Mouse (Mus musculus): Measurements from ENCODE around the gene Nudt8. TPM values are rescaled to one million over a fixed set of nuclear protein-coding genes. Genes with fewer than 3 reads are reported as not detected.
"Not testable (repeated sequence)": the region's sequence is repeated elsewhere in the genome, so short reads cannot be mapped to it uniquely, and the experiment has no call there.

Nudt8 gene
- polyA plus RNA-seq (2012; rRNA removed): 7.1 and 8.4 TPM in 2 replicates

- DNase-seq (ENCODE audit: extremely low spot score in 1 of 2, low spot score in 1 of 2): peak; percentile 92 to 98
Measured at GRCm38 (mm10) chr19:4000119-4000900, at the start of gene Nudt8, which contains the start of gene Gm49405. Nudt8 (plus strand) TSS chr19:4000580. Gm49405 (plus strand) TSS chr19:4000626.

GRCm38 (mm10) chr19:3951461-3951860, 48.9 kb upstream of the Nudt8 start:
- no peak for DNase-seq (ENCODE audit: extremely low spot score in 1 of 2, low spot score in 1 of 2)

- DNase-seq (ENCODE audit: extremely low spot score in 1 of 2, low spot score in 1 of 2): no peak
Measured at GRCm38 (mm10) chr19:3952099-3952498, 48.3 kb upstream of the Nudt8 start.

DNA sequence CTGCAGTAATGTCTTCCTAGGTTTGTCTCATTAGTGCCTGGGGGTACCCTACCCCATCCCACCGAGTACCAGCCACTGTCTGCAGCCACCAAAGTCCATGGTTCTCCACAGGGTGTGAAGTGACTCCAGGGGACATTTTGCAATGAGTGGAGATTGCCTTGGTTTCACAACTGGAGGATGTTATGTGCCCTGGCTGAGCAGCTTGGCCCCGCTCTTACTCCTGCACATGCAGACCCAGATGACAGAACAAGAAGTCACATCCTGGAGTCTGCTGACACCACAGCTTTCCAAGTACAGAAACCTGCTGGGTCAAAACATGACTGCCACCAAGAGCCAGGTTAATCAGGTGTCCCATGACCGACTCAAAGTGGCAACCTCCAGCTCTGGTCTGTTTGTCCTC, 45.3 kb upstream of the Nudt8 start:
- no peak for DNase-seq (ENCODE audit: extremely low spot score in 1 of 2, low spot score in 1 of 2)

DNA sequence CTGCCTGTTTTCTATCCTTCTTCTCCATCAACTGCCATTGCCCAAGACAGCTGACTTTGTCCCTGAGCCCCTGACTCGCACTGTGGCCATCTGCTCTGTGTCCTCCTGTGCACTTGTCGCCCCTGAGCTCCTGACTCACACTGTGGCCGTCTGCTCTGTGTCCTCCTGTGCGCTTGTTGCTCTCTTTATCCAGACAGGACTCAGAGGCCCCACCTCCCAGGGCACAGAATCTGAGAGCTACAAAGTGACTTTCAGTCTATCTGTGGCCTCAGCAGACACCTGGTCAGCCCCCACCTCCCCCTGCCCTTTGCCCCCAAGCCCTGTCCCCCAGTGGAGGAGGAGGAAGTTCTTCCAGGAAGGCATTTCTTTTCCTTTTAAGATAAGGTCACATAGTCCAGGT, 44.6 kb upstream of the Nudt8 start:
- DNase-seq (ENCODE audit: extremely low spot score in 1 of 2, low spot score in 1 of 2): no peak

DNA sequence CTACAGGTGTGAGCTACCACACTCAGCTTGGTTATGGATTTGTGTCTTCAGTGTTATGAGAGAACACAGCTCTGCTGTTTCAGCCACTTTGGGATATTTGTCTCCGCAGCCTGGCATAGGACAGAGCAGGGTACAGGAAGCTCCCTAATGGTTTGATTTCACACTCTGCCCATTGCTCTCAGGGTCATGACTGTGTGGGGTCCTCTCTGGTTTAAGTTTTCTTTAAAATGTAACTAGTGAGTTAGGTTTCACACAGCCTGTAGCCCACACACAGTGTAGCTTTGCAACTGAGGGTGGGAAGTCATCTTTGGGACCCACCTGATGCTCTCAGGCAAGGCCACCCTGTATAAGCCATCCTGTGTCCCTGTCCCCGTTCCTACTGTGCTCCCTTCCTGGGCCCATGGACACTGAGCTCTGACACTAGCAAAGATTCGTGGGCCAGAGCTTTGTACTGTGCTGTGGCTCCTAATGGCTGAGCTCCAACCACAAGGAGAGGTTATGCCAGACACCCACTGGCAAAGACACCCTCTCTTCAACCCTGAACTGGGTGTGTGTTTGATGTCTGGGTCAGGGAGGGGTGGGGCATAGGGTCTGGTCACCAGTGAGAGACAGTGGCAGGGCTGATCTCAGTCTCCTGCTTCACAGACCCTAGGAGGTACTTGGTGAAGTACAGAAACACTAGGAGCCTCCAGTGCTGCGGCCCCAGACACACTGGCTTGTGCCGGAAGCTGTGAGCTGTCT, 42.9 kb upstream of the Nudt8 start:
- DNase-seq (ENCODE audit: extremely low spot score in 1 of 2, low spot score in 1 of 2): not testable (repeated sequence)

- DNase-seq (ENCODE audit: extremely low spot score in 1 of 2, low spot score in 1 of 2): no peak
Measured at GRCm38 (mm10) chr19:3958470-3958869, 41.9 kb upstream of the Nudt8 start, which contains the start of gene Aldh3b3. Aldh3b3 (plus strand) TSS chr19:3958645.

DNA sequence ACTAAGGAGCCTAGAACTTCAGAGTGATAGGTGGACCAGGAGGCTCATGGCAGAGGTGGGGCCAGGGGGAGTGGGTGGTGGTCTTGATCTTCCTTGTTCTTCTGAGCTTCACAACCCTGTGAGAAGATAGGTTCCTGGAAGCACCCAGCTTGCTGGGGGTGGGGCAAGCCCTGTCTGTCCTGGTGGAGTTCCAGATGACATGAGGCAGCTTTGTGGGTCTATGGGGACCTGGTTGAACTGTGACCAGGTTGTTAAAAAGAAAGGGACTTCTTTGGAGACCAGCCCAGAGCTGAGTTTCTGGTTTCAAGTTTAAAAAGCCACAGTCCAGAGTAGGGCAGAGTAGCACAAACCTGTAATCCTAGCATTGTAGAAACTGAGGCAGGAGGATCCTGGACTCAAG, 41.4 kb upstream of the Nudt8 start:
- DNase-seq (ENCODE audit: extremely low spot score in 1 of 2, low spot score in 1 of 2): no peak

DNA sequence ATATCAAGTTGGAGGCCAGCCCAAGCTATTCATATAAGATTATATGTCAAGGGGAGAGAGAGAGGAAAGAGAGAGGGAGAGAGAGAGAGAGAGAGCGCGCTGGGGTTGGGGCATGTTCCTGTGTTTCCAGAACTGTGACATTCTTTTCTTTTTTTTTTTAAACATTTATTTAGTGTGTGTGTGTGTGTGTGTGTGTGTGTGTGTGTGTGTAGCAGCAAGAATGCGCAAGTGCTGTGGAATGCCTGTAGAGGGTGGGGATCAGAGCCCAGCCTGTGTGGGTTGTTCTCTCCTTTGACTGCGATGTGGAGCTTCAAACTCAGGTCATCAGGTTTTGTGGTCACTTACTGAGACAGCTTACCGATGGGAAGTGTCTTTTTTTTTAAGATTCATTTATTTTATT, 40.2 kb upstream of the Nudt8 start:
- DNase-seq (ENCODE audit: extremely low spot score in 1 of 2, low spot score in 1 of 2): no peak

DNA sequence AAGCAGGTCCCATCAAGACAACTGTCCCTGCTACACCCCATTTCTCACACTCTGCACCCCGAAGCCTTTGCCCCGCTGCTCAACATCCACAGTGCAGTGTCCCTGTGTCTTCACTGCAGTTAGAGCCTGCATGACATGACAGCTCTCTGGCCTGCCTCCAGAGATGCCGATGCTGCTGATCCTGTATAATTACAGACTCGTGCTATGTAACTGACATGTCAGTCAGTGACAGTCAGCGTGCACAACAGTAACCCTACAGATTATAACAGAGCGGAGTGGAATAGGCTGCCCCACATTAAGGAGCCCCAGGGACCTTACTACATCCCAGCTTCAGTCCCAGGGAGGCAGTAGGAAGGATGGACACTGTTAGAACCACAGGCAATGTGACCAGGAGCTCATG, 38.6 kb upstream of the Nudt8 start:
- not testable (repeated sequence) for DNase-seq (ENCODE audit: extremely low spot score in 1 of 2, low spot score in 1 of 2)

DNA sequence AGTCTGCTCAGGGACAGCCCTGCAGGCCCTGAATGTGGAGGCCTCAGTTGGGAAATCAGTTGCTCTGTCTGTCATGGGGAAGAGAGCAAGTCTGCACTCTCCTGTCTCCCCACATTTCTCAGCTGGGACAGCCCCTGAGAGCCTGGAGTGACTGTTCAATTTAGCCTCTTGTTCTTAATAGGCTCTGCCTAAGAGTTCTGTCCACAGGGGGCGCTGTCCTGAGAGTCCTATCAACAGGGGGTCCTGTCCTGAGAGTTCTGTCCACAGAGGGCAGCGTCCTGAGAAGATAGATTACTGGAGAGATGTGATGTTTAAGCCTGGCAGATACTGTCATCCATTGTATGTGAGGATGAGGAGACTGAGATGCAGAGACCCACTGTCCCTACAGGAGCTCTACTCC, 37.9 kb upstream of the Nudt8 start:
- no peak for DNase-seq (ENCODE audit: extremely low spot score in 1 of 2, low spot score in 1 of 2)

DNA sequence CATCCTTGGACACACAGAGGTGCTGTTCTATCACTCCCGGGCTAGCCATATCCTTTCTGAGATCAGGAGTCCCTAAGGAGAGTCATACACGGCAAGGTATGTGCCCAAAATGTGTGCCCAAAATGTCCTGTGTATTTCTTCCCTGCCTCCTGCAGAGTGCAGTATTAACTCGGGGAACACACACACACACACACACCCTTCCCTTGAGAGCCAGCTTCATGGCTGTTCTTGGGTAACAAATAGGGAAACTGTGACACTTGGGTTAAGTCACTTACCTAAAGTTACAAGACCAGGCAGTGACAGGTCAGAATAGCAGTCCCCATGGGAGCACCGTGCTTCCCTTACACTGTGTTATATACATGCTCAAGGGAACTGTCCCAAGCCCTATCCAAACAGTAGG, 36.4 kb upstream of the Nudt8 start:
- DNase-seq (ENCODE audit: extremely low spot score in 1 of 2, low spot score in 1 of 2): no peak

GRCm38 (mm10) chr19:3966330-3967075, 33.9 kb upstream of the Nudt8 start:
- DNase-seq (ENCODE audit: extremely low spot score in 1 of 2, low spot score in 1 of 2): peak; percentile 20 to 47

DNA sequence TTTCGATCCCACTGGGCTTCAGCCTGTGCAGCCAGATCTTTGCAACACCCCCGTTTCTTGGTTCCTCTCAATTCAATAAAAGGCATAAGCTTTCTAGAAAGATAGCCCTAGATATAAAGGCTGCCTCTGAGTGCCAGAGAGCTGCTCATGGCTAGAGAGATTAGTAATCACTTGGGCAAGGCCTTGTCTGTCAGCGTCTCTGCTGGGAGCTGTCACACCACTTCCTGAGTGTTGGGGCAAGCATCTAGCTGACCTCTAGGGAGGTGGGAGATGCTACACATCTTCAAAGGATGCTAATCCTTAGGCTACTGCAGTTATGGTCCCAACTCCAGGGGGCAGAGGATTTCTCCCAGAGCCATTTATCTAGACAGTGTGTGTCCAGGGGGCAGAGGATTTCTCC, 33.1 kb upstream of the Nudt8 start:
- no peak for DNase-seq (ENCODE audit: extremely low spot score in 1 of 2, low spot score in 1 of 2)

DNA sequence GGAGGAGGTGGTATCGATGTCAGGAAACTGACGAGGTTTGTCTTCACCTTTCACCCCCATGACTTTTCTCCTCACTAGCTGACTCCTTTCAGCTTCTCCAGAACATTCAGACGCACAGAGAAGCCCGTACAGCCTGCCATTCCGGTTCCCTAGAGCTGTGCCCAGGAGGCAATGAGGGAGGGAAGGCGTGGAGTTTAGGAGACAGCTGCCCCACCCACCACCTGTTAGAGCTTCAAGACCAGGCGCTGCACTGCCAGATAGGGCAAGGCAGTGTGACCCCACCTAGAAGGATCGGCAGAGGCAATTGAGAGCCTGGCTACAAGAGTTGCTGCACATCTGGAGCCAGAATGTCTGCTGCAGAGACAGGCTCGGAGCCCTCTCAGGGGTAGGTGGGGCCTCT, 28.2 kb upstream of the Nudt8 start, which contains the start of gene Aldh3b2:
Gene Aldh3b2 (plus strand): TSS at position 100 of the 400 bp plus-strand sequence.
- no peak for DNase-seq (ENCODE audit: extremely low spot score in 1 of 2, low spot score in 1 of 2)

- DNase-seq (ENCODE audit: extremely low spot score in 1 of 2, low spot score in 1 of 2): not testable (repeated sequence)
Measured at GRCm38 (mm10) chr19:3974608-3975007, 25.8 kb upstream of the Nudt8 start.

- no peak for DNase-seq (ENCODE audit: extremely low spot score in 1 of 2, low spot score in 1 of 2)
Measured at GRCm38 (mm10) chr19:3975866-3976265, 24.5 kb upstream of the Nudt8 start.

- DNase-seq (ENCODE audit: extremely low spot score in 1 of 2, low spot score in 1 of 2): peak; percentile 60 to 93
Measured at GRCm38 (mm10) chr19:3980309-3980708, 20.1 kb upstream of the Nudt8 start.

DNA sequence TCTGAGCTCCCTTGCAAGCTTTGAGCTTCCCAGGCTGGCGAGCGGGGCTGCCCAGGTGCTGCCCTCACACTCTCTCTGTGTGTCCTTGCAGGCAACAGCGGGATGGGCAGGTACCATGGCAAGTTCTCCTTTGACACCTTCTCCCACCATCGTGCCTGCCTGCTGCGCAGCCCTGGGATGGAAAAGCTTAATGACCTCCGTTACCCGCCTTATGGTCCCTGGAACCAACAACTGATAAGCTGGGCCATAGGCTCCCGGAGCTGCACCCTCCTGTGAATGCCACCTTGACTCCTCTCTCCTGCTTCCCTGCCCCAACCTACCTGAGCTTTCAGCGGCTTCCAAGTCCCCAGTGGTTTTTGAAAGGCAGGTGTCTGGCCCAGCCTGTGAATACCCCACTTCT, 19.5 kb upstream of the Nudt8 start:
- DNase-seq (ENCODE audit: extremely low spot score in 1 of 2, low spot score in 1 of 2): no peak

- DNase-seq (ENCODE audit: extremely low spot score in 1 of 2, low spot score in 1 of 2): no peak
Measured at GRCm38 (mm10) chr19:3983527-3984200, 16.7 kb upstream of the Nudt8 start.
